Mouse (Mus musculus): ENCODE measurements around the gene Jak1. TPM values are rescaled to one million over a fixed set of nuclear protein-coding genes. Genes with fewer than 3 reads are reported as not detected.

Jak1 gene
- polyA plus RNA-seq, 1 experiment, result 127 TPM

DNA sequence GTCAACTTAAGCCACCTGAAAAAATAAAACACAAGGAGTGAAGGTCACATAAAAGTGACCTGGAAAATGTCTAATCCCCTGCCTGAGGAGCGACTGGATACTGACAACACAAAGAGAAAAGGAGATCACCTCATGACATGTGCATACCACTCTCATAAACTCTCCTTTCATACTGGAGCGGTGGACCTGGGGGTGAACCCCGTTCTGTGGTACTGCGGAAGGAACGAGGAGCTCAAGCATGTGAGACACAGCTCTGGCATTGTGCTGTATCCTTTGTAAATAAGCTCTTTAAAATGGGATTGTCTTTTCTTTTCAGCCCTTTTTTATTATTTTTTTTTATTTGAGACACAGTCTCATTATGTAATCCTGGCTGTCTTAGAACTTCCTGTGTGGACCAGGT is 84.4 kb downstream of the Jak1 start:
- H3K4me1 ChIP-seq (ENCODE audit: control insufficient read depth, insufficient read depth, low read length), result peaks cover 31% of the 10 kb centered on the region
- TF ChIP-seq CTCF (IDR thresholded peaks at IDR 0.05; ENCODE audit: low read depth, low read length), result no peak
- TF ChIP-seq POLR2A (IDR thresholded peaks at IDR 0.05; ENCODE audit: borderline replicate concordance, low read depth, low read length), result no peak
- H3K4me3 ChIP-seq (ENCODE audit: insufficient read depth, low read length), result no peak overlapping the region
- no peak overlapping the region for H3K27ac ChIP-seq (ENCODE audit: insufficient read depth, low read depth, low read length)

DNA sequence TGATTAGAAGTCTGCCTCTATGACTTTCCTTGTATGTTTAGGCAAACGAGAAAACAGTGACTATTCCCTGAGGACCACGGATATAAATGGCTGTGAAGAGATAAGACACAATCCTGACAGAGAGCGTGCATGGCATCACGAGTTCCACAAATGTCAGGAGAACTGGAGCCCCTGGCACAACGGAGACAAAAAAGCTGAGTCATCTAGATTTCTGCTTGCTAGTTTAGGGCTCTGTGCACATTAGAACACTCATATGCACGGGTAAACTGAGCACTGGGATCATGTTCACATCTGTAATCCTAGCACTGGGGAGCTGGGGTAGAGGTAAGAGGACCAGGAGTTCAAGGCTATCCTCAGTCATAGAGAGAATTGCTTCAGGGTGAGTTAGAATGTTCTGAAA is 85.2 kb downstream of the Jak1 start:
- Histone ChIP-seq H3K4me3 (ENCODE audit: insufficient read depth, low read length) (no peak overlapping the region), H3K4me1 (ENCODE audit: control insufficient read depth, insufficient read depth, low read length) (peaks cover 29% of the 10 kb centered on the region), H3K27ac (ENCODE audit: insufficient read depth, low read depth, low read length) (no peak overlapping the region)
- TF ChIP-seq POLR2A (IDR thresholded peaks at IDR 0.05; ENCODE audit: borderline replicate concordance, low read depth, low read length), result no peak
- TF ChIP-seq CTCF (IDR thresholded peaks at IDR 0.05; ENCODE audit: low read depth, low read length), result no peak

DNA sequence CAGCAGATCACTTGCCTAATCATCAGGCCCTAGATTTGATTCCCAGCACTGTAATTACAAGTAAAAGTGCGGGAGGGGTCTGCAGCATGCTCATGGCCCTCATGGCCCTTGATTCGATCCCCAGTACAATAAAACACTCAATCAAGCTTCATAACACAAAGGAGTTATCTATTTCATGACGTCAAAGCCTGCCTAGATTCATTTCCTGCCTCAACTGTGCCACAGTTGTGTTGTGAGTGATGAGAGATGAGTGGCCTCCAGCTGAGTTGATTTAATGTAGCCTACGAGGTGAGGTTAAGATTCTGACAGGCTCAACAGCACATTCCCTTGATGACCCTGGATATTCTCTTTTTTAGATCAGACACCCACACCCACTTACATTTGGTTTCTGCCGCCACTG is 86.0 kb downstream of the Jak1 start:
- H3K4me1 ChIP-seq (ENCODE audit: control insufficient read depth, insufficient read depth, low read length), result peaks cover 30% of the 10 kb centered on the region
- TF ChIP-seq CTCF (IDR thresholded peaks at IDR 0.05; ENCODE audit: low read depth, low read length), result no peak
- no peak for TF ChIP-seq POLR2A (IDR thresholded peaks at IDR 0.05; ENCODE audit: borderline replicate concordance, low read depth, low read length)
- no peak overlapping the region for H3K27ac ChIP-seq (ENCODE audit: insufficient read depth, low read depth, low read length)
- H3K4me3 ChIP-seq (ENCODE audit: insufficient read depth, low read length), result no peak overlapping the region

DNA sequence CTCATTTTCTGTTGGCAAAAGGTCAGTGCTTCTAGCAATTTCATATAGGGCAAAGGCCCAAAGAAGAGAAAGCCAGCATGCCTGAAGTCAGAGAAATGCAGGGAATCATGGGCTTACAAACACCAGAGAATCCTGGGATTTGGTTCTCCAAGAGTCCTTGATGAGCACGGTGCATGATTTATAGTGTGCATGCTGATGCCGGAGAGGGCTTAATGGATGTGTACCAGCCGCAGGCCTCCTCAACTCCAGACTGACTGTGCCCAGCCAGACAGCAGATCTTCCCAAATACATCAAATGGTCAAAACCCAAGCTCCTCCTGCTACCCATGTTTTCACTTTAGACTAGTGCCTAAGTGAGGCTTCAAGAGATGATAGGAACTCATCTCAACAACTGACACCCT is 87.3 kb downstream of the Jak1 start:
- H3K27ac ChIP-seq (ENCODE audit: insufficient read depth, low read depth, low read length), result no peak overlapping the region
- TF ChIP-seq POLR2A (IDR thresholded peaks at IDR 0.05; ENCODE audit: borderline replicate concordance, low read depth, low read length) (no peak), CTCF (IDR thresholded peaks at IDR 0.05; ENCODE audit: low read depth, low read length) (no peak)
- H3K4me3 ChIP-seq (ENCODE audit: insufficient read depth, low read length), result no peak overlapping the region
- peaks cover 32% of the 10 kb centered on the region for H3K4me1 ChIP-seq (ENCODE audit: control insufficient read depth, insufficient read depth, low read length)

DNA sequence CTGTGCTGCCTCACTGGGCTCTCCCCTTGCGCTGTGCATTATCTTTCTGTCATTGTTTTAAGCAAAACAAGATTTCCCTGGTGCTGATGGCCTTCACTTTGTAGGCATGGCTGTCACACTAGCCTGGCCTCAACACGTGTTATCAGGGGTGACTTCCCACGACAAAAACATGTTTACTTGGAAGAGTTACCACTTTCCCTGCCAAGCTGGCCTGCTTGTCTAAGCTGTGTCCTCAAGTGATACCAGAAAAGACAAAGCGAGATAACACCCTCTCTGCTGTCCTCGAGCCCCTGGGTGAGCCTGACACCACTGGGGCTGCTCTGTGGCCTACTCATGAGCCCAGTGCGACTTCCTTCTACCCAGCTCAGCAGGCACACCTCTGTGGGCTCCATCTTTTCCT is 89.0 kb downstream of the Jak1 start:
- H3K4me1 ChIP-seq (ENCODE audit: control insufficient read depth, insufficient read depth, low read length), result peaks cover 29% of the 10 kb centered on the region
- TF ChIP-seq POLR2A (IDR thresholded peaks at IDR 0.05; ENCODE audit: borderline replicate concordance, low read depth, low read length) (no peak), CTCF (IDR thresholded peaks at IDR 0.05; ENCODE audit: low read depth, low read length) (no peak)
- H3K27ac ChIP-seq (ENCODE audit: insufficient read depth, low read depth, low read length), result no peak overlapping the region
- H3K4me3 ChIP-seq (ENCODE audit: insufficient read depth, low read length), result no peak overlapping the region

DNA sequence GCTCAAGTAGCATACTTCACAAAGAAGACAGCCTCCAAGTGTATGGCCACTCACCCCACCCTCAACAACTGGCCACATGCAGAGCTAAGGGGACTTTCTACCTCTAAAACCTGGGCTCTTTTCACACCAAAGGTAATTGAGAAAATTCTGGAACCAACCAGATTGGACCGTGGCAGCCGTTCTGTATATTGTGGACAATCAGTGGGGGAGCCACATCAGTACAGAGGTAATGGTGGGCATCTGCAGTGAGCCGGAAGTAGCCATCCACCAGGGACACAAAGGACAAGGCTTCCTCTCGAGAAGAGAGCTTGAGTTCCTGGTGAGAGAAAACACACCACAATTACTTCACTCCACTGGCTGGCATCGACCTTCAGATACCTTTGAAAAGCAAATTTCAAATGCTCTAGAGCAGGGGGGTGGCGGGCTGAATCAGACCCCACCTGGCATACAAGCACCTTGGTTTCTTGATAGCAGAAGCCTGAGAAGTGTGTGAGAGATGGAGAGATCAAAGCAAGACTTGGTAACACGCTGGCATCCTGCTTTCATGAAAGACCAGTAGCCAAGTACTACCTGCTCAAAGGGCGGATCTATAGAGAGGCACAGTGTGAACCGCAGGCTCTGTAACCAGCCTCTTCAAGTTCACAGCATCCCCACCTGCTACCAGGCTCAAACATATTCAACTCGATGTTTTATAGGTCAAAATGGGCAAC is 90.0 kb downstream of the Jak1 start:
- no peak overlapping the region for H3K4me3 ChIP-seq (ENCODE audit: insufficient read depth, low read length)
- H3K27ac ChIP-seq (ENCODE audit: insufficient read depth, low read depth, low read length), result no peak overlapping the region
- H3K4me1 ChIP-seq (ENCODE audit: control insufficient read depth, insufficient read depth, low read length), result peaks cover 36% of the 10 kb centered on the region
- TF ChIP-seq POLR2A (IDR thresholded peaks at IDR 0.05; ENCODE audit: borderline replicate concordance, low read depth, low read length), result no peak
- TF ChIP-seq CTCF (IDR thresholded peaks at IDR 0.05; ENCODE audit: low read depth, low read length), result no peak

DNA sequence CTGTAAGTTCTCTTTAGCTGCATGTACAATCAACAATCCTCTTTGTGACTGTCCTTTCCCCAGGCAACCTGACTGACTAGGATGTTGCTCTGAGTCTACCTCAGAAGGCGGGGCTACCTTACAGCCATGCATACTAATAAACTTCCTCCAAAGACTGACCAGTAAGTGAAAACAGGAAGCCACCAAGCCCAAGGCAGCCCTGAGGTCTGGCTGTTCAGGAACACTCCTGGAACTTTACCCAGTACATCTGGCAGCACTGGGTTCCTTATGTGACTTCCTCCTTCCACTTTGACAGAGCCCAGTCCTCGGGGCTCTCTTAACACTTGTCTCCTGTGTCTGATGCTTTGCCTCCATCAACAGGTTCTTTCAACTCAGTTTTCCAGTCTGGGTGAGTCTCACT is 92.3 kb downstream of the Jak1 start:
- H3K4me1 ChIP-seq (ENCODE audit: control insufficient read depth, insufficient read depth, low read length), result peaks cover 43% of the 10 kb centered on the region
- peak overlapping the region; percentile 75 for H3K27ac ChIP-seq (ENCODE audit: insufficient read depth, low read depth, low read length)
- no peak overlapping the region for H3K4me3 ChIP-seq (ENCODE audit: insufficient read depth, low read length)
- TF ChIP-seq POLR2A (IDR thresholded peaks at IDR 0.05; ENCODE audit: borderline replicate concordance, low read depth, low read length) (no peak), CTCF (IDR thresholded peaks at IDR 0.05; ENCODE audit: low read depth, low read length) (no peak)

DNA sequence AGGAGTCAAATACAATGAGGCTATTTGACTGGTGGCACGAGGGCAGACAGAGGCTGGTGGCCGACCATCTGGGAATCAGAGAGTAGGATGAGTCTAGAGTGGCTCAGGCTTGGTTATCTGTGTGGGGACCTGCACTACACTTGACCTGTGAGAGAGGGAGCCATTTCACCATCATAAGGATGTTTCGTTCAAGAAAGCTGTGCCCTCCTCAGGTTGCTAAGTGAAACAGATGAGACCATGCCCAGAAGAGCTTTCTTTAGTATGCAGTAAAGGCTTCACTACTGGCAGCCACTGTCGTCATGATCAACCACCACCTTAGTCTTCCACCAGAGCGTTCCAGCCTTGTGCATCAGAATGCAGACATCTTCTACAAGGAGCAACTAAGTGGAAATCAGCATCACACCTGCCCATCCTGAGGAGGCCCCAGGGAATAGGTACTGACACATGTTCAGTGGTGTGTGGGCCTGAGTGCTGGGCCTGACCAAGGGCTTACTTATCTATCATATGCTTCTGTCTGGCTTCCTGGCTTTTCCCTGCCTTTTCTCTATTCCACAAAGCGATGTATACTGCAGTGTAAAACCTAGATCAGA is 96.8 kb downstream of the Jak1 start:
- Histone ChIP-seq H3K4me1 (ENCODE audit: control insufficient read depth, insufficient read depth, low read length) (peaks cover 31% of the 10 kb centered on the region), H3K27ac (ENCODE audit: insufficient read depth, low read depth, low read length) (no peak overlapping the region), H3K4me3 (ENCODE audit: insufficient read depth, low read length) (no peak overlapping the region)
- TF ChIP-seq CTCF (IDR thresholded peaks at IDR 0.05; ENCODE audit: low read depth, low read length) (no peak), POLR2A (IDR thresholded peaks at IDR 0.05; ENCODE audit: borderline replicate concordance, low read depth, low read length) (no peak)

DNA sequence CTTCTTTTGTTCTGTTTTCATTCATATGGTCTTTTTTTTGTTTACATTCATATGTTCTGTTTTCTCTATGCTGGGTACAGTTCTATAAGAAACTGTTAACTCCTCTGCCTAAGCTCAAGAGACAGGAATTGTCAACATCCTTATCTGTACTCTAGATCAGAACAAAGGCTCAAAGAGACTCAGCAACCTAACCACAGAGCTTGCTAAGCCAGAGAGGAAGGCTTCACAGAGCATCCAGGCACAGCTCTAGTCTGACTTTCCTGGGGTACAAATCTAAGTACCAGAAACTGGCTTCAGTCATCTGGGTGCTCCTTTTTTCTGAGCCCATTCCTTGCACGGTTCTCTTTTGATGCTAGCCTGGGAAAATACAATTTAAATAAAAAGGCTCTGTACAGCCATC is 97.3 kb downstream of the Jak1 start:
- TF ChIP-seq POLR2A (IDR thresholded peaks at IDR 0.05; ENCODE audit: borderline replicate concordance, low read depth, low read length), result no peak
- TF ChIP-seq CTCF (IDR thresholded peaks at IDR 0.05; ENCODE audit: low read depth, low read length), result no peak
- H3K4me1 ChIP-seq (ENCODE audit: control insufficient read depth, insufficient read depth, low read length), result peaks cover 27% of the 10 kb centered on the region
- no peak overlapping the region for H3K27ac ChIP-seq (ENCODE audit: insufficient read depth, low read depth, low read length)
- no peak overlapping the region for H3K4me3 ChIP-seq (ENCODE audit: insufficient read depth, low read length)

DNA sequence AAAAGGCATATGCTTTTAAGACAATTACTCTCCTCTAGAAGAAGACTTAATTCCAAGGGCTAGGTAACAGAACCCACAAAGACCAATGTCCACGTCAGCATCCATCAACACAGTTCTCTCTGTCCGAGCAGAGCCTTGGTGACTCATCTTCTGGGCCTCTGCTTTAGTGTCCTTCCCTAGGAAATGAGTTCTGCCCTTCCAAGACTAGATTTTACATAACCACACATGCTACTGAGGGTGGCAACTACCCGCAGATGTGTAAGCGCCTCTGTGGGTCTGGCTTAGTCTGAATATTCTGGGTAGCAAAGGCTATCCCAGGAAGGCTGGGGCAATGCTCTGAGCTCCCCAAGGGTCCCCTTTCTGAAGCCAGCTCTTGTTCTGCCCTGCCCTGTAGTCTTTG is 99.3 kb downstream of the Jak1 start:
- no peak overlapping the region for H3K27ac ChIP-seq (ENCODE audit: insufficient read depth, low read depth, low read length)
- no peak for TF ChIP-seq CTCF (IDR thresholded peaks at IDR 0.05; ENCODE audit: low read depth, low read length)
- no peak for TF ChIP-seq POLR2A (IDR thresholded peaks at IDR 0.05; ENCODE audit: borderline replicate concordance, low read depth, low read length)
- H3K4me1 ChIP-seq (ENCODE audit: control insufficient read depth, insufficient read depth, low read length), result peaks cover 22% of the 10 kb centered on the region
- H3K4me3 ChIP-seq (ENCODE audit: insufficient read depth, low read length), result no peak overlapping the region

All from bone marrow macrophage, adult 2 months (primary cell).